Mouse (Mus musculus) urinary bladder, adult 2 months (tissue): ENCODE data around the gene Otx2. TPM values are rescaled to one million over a fixed set of nuclear protein-coding genes. Genes with fewer than 3 reads are reported as not detected.

Experiments
- DNase-seq: peaks from one replicate; pipeline ENCODE4 v3.0.0; 2022; ENCODE audit warnings: low spot score
- polyA plus RNA-seq: library from polyadenylated mRNA; depleted of rRNA; stranded (reverse); fragments of >200 nt; gene quantifications from 2 replicates; pipeline ENCODE4 v1.2.3, GENCODE M21; 2012

Otx2 gene
- polyA plus RNA-seq, 1 experiment, result not detected

DNA sequence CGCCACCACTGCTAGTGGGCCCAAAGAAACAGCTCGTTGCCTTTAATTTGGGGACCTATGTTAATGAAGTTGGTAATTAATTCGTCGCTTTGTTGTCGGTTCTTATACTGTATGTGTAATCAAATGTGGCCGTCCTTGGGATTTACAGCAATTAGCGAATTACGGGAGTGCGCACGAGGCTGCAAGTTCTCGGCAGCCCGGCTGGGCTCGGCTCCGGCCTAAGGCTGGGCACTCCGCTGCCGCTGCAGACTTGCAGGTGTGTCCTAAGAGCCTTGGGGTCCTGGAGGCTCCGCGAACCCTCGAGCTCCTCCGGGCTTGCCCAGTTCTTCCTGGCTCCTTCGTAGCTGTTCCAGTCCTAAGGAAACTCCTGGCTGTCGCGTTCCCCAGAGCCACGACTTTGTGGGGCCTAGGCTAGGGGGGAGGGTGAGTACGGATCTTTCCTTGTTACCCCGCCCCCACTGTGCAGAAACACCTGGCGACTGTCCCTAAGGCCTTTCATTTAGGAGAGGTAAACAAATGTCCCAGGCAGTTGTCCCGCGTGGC is 4.8 kb downstream of the Otx2 start:
- DNase-seq, result no peak

DNA sequence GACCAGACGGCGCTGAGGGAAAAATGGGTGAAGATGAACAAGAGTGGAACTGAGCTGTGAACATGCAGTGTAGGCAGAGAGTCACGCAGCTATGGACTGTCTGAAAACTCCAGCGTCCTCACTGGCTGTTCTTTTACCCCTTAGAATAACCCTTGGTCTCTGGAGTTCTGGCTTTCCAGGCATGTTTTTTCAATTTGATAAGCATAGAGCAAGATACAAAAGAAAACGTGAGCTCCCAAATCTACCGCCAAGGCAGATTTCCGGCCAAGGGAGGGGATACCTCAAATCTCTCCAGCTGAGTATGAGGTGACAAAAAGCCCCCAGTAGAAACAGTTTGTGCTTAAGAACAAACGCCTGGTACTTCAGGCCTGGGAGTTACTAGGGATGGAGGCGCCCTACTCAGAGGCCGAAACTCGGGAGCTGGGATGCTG is 5.6 kb downstream of the Otx2 start:
- no peak for DNase-seq

- no peak for DNase-seq
Observed at GRCm38 (mm10) chr14:48667396-48667795, 6.2 kb downstream of the Otx2 start.

GRCm38 (mm10) chr14:48666771-48667170 is 6.8 kb downstream of the Otx2 start:
- DNase-seq, result no peak

DNA sequence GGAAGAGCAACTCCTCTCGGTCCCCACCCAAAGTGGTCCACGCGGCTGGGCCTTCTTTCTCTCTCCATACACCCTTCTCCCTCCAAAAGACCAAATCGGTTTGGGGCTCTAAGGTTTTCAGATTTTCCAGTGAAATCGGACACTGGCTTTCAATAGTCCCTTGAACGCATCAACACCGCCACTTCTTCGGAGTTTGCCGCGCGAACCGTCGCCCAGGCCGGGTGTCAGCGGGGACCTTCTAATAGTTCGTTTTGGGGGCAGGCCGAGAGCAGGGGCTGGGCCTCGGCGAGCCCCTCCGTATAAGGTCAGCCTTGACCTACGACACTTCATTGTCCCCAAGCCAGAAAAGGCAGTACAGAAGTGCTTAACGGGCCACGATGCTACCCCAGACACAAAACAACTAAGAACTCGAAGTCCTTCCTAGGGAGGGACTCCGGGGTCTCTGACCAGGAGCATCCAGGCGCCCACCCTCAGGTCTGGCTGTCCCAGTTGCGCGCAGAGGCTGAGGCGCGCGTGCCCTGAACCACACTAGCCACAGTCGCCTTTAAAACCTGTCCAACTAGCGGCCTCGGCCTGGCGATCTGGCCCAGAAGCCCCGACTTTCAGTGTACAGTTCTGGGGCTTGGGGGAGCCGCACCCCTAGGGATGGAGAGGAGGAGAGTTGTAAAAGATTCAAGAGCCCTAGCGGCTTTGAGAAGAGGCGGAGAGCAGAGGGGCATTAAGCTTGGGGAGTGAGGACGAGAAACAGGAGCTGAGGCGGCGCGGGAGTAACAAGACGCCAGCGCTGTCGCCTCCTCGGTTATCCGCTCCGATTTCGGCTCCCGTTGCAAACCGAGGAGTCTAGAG is 7.6 kb downstream of the Otx2 start:
- no peak for DNase-seq

GRCm38 (mm10) chr14:48664841-48665815 is 8.5 kb downstream of the Otx2 start:
- DNase-seq, result no peak

GRCm38 (mm10) chr14:48664001-48664810 is 9.4 kb downstream of the Otx2 start:
- DNase-seq, result no peak

GRCm38 (mm10) chr14:48663531-48663930 is 10.1 kb downstream of the Otx2 start:
- DNase-seq, result no peak

DNA sequence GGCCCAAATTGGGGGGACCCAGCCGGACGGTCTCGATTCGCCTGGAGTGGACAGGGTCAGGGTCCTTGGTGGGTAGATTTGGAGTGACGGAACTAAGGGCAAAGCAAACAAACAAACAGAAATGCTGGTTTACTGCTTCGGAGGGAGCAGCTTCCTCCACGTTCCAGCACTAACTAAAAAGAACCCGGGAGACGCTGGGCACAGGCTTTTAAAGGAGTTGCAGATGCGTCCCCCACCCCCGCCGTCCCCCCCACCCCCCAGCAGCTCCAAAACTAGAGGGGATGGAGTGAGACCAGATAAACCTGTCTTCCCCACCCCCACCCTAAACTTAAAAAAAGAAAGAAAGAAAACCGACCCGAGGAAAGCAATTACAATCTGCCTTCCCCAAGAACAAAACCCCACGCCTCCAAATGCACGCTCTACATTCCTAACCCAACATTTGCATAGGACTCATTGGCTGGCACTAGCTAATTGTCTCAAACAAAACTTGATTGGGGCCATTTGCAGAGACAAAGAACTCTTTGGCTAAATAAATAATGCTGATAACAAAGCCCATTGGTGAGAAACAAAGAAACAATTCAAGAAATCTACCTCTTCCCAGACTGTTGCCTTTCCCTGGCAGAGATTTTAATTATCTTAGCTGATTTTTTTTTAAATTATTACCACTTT is 10.9 kb downstream of the Otx2 start:
- DNase-seq, result no peak

GRCm38 (mm10) chr14:48661646-48662567 is 11.7 kb downstream of the Otx2 start:
- no peak for DNase-seq

DNA sequence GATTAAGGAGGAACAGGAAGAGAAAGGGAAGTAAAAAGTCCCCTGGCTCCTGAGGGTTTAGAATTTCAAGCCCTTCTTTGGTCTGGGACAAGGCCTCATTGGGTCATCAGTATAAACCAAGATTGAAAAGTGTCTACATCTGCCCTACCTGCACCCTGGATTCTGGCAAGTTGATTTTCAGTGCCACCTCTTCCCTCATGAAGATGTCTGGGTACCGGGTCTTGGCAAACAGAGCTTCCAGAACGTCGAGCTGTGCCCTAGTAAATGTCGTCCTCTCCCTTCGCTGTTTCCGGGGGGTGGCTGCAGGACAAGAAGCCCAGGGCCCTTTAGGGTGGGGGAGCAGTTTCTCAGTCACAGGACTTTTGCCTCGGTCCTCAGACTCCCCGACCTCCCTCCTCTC is 12.5 kb downstream of the Otx2 start:
- no peak for DNase-seq

- no peak for DNase-seq
Observed at GRCm38 (mm10) chr14:48660593-48660992, 13.0 kb downstream of the Otx2 start.

DNA sequence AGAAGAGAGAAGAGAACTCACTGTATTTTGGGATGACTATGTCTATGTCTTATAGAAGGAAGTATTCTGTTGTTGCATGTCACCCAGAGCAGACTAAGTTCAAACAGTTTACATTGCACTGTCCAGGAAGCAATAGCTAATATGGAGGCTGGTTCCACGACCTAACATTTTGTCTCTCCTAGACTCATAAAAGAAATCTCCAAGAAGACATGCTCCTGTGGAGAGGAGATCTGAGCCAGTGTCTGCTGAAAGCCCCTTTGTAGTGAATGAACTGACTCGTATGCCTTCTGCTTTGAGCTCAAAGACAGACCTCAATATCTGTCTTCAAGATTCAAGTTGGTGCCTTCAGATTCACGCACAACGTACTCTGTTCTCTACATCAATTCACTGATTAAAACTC is 14.0 kb downstream of the Otx2 start:
- no peak for DNase-seq

DNA sequence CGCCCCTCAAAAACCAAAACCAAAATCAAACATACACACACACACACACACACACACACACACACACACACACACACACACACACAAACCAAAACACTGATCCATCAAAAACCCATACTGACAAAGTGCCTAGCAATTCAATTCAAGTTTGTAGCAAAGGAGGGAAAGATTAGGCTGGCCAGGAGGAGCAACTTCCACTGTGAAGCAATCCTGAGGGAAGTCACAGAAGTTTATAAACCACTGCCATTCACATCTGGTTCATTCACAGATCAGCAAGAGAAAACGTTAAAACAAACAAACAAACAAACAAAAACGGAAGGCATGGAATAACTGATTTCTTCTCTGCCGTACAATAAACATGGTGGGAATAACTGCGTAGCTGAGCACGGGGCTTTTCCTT is 16.4 kb downstream of the Otx2 start:
- no peak for DNase-seq

DNA sequence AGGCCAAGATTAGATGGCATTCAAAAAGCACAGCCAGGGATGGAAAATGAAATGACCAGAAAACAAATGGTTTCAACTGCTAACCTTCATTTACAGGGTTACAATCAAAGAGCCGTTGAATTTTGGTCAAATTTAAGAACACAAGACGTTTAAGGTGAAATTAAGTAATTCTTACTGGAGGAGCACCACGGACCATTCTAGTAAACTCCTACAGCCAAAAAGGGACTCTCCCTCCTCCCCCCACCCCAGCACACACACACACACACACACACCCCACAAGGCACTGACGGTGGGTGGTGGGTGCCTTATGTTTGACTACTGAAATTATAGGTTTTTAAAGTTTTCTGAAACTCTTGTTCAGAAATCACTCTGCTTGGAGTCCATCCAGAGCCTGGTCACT is 16.9 kb downstream of the Otx2 start:
- DNase-seq, result no peak

GRCm38 (mm10) chr14:48655792-48656550 is 17.6 kb downstream of the Otx2 start:
- no peak for DNase-seq

DNA sequence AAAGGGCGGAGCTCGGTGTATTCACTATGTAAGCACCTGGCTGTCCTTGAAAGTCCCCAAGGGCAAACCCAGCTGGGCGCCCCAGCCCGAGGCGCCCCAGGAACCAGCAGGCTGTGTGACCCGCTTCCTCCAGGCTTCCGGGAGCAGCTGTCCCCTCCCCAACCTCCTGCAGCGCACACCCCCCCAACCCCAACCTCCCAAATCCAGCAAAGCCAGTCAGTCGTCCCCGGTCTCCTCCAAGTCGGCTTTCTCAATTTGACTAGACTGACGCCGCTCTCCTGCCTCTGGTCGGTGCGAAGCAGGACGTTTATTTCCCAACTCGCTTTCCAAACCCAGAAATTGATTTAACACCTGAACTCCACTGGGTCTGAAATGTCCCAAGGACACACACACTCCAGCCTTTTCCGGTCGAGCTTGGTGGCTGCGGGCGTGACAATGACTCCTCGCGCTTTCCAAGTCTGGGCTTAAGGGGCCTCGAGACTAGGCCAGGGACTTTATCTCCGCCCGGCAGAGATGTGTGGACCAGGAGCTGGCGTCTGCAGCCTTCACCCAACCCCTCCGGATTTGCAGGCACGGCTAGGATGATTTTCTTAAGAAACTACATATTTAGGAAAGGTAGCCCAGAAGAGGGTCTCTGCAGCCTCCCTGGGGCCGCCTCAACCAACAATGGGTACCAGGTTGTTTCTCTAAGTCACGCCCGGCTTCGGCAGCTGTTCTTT is 18.4 kb downstream of the Otx2 start:
- no peak for DNase-seq

DNA sequence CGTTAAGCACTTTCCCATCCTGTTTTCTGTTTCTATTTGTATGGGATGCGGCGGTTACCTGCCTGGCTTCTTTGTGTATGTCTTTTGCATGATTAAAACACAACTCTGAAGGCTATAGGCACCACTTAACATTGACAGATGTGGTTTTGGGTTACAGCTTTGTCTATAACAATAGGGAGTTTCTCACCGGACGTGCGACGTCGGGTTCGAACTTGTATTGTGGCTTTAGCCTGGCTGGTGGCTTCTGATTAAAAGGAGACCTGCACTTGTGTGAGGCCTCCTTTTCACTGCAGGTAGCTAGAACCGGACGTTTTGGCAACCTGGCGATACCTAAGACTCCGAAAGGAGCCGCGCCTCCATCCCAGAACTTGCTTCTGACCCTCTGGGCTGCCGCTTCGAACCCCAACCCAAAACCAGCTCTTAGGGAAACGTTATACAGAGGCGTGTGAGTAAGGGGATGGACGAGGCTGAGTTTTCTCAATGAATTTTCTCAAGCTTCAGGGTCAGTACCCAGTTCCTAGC is 19.0 kb downstream of the Otx2 start:
- no peak for DNase-seq
